ENCODE assay signal across 18 mouse cellular contexts in genomic region chr4:139140267-139140666, GRCm38 (mm10). TPM values are rescaled to one million over a fixed set of nuclear protein-coding genes. Genes with fewer than 3 reads are reported as not detected.
DNase-seq lines count a peak whose midpoint lies in the region; ATAC-seq and TF ChIP-seq lines count a peak whose summit lies in the region.
"Had no signal": no experiment of that assay in that cellular context is flagged by ENCODE, and none has a peak within 500 bp of the region (broad histone marks: within the 10 kb centered on the region; RNA-seq: fewer than 3 reads in every experiment).

No protein-coding gene starts in this region.

- 83% methylated on average over 2 of the region's 2 CpGs for WGBS in kidney, postnatal 0 days
- WGBS in midbrain, postnatal 0 days, result 78% methylated on average over 2 of the region's 2 CpGs
- 83% methylated on average over 2 of the region's 2 CpGs for WGBS in midbrain, embryonic 10.5 days
- WGBS in bone marrow, adult 2 months, result 64% methylated on average over 2 of the region's 2 CpGs
- 68% methylated on average over 2 of the region's 2 CpGs for WGBS in small intestine, adult 2 months

- intact Hi-C loops in gastrocnemius, postnatal 14 days (cut with DNase I; ENCODE audit: low total_unique reads), result no loop called here

- H3K27me3 ChIP-seq in kidney, postnatal 0 days (ENCODE audit: insufficient read depth, low read length), result no peaks in the 10 kb centered on the region
- H3K27me3 ChIP-seq in midbrain, postnatal 0 days (ENCODE audit: insufficient read depth, low read length), result no peaks in the 10 kb centered on the region
- no peaks in the 10 kb centered on the region for H3K27me3 ChIP-seq in midbrain, embryonic 10.5 days (ENCODE audit: low read depth, poor library complexity, severe bottlenecking)
- no peaks in the 10 kb centered on the region for H3K27me3 ChIP-seq in small intestine, adult 2 months (ENCODE audit: control insufficient read depth, insufficient read depth, low read length)
- H3K27me3 ChIP-seq: limb, embryonic 12.5 days; neural tube, embryonic 12.5 days had no signal

- no peaks in the 10 kb centered on the region; the same call in 1 of the 2 replicates for H3K4me1 ChIP-seq in kidney, postnatal 0 days (replicated peaks; ENCODE audit: insufficient read depth, low read length)
- H3K4me1 ChIP-seq in midbrain, postnatal 0 days (ENCODE audit: insufficient read depth, low read length), result no peaks in the 10 kb centered on the region
- peaks cover 7% of the 10 kb centered on the region for H3K4me1 ChIP-seq in midbrain, embryonic 10.5 days
- H3K4me1 ChIP-seq in bone marrow, adult 2 months (ENCODE audit: control insufficient read depth, insufficient read depth, low read length), result no peaks in the 10 kb centered on the region
- H3K4me1 ChIP-seq in small intestine, adult 2 months (ENCODE audit: control insufficient read depth, insufficient read depth, insufficient read length, low read length), result peaks cover 4% of the 10 kb centered on the region; the same call in 1 of the 2 replicates
- H3K4me1 ChIP-seq: neural tube, embryonic 12.5 days had no signal

- H3K9ac ChIP-seq in kidney, postnatal 0 days (ENCODE audit: low read depth, low read length), result no peak overlapping the region
- H3K9ac ChIP-seq in midbrain, postnatal 0 days (replicated peaks; ENCODE audit: low read length, poor library complexity, severe bottlenecking), result no peak overlapping the region
- H3K9ac ChIP-seq: limb, embryonic 12.5 days; neural tube, embryonic 12.5 days had no signal

- no peak overlapping the region for H3K4me3 ChIP-seq in kidney, postnatal 0 days (replicated peaks; ENCODE audit: low read depth, low read length)
- H3K4me3 ChIP-seq in midbrain, postnatal 0 days (ENCODE audit: low read depth, low read length), result no peak overlapping the region
- no peak overlapping the region for H3K4me3 ChIP-seq in midbrain, embryonic 10.5 days
- no peak overlapping the region for H3K4me3 ChIP-seq in bone marrow, adult 2 months (replicated peaks; ENCODE audit: control insufficient read depth, low read depth, low read length)
- no peak overlapping the region for H3K4me3 ChIP-seq in small intestine, adult 2 months (ENCODE audit: low read depth, low read length)
- H3K4me3 ChIP-seq: limb, embryonic 12.5 days; neural tube, embryonic 12.5 days had no signal

- no peak for TF ChIP-seq POLR2A in bone marrow, adult 2 months (IDR thresholded peaks at IDR 0.05; ENCODE audit: borderline replicate concordance, control insufficient read depth, low read depth, low read length)
- TF ChIP-seq POLR2A in small intestine, adult 2 months (IDR thresholded peaks at IDR 0.05; ENCODE audit: low read depth, low read length), result no peak

- no peaks in the 10 kb centered on the region for H3K36me3 ChIP-seq in kidney, postnatal 0 days (ENCODE audit: insufficient read depth, low read length)
- no peaks in the 10 kb centered on the region for H3K36me3 ChIP-seq in midbrain, postnatal 0 days (ENCODE audit: insufficient read depth, low read length)
- H3K36me3 ChIP-seq in midbrain, embryonic 10.5 days, result no peaks in the 10 kb centered on the region
- no peaks in the 10 kb centered on the region for H3K36me3 ChIP-seq in small intestine, adult 2 months (ENCODE audit: control insufficient read depth, insufficient read depth, low read length)
- H3K36me3 ChIP-seq: G1E; limb, embryonic 12.5 days; neural tube, embryonic 12.5 days had no signal

- no peak overlapping the region for H3K27ac ChIP-seq in kidney, postnatal 0 days
- no peak overlapping the region for H3K27ac ChIP-seq in midbrain, postnatal 0 days (ENCODE audit: low read depth, low read length)
- H3K27ac ChIP-seq in midbrain, embryonic 10.5 days (replicated peaks), result no peak overlapping the region
- H3K27ac ChIP-seq in bone marrow, adult 2 months (ENCODE audit: control insufficient read depth, insufficient read depth, low read depth, low read length, poor library complexity), result no peak overlapping the region
- no peak overlapping the region for H3K27ac ChIP-seq in small intestine, adult 2 months (ENCODE audit: insufficient read depth, low read depth, low read length)
- H3K27ac ChIP-seq: limb, embryonic 12.5 days; neural tube, embryonic 12.5 days had no signal

- H3K4me2 ChIP-seq in kidney, postnatal 0 days (ENCODE audit: low read length), result no peak overlapping the region
- H3K4me2 ChIP-seq in midbrain, postnatal 0 days (ENCODE audit: low read depth, low read length, poor library complexity, severe bottlenecking), result no peak overlapping the region
- H3K4me2 ChIP-seq: limb, embryonic 12.5 days; neural tube, embryonic 12.5 days had no signal

- no peaks in the 10 kb centered on the region for H3K9me3 ChIP-seq in kidney, postnatal 0 days (replicated peaks; ENCODE audit: low read length)
- no peaks in the 10 kb centered on the region for H3K9me3 ChIP-seq in midbrain, postnatal 0 days (ENCODE audit: low read length)
- 0 out of 2 replicates have a peak, but pooled peaks cover 3% of the 10 kb centered on the region for H3K9me3 ChIP-seq in midbrain, embryonic 10.5 days (replicated peaks)

- no peak for DNase-seq in kidney, postnatal 0 days (ENCODE audit: low spot score)
- no peak for DNase-seq in kidney, adult 11 months
- no peak for DNase-seq in midbrain, postnatal 0 days (ENCODE audit: low spot score)
- no peak for DNase-seq in midbrain, embryonic 10.5 days (ENCODE audit: low spot score)
- DNase-seq in gastrocnemius, postnatal 14 days, result no peak
- DNase-seq in frontal cortex, postnatal 10 days (ENCODE audit: low spot score in 2 of 2), result no peak
- DNase-seq: cerebellum, adult 11 months; gastrocnemius, postnatal 25 days; heart, postnatal 10 days; lung, postnatal 14 days; midbrain, embryonic 14.5 days had no signal

- TF ChIP-seq CTCF in kidney, postnatal 0 days (IDR thresholded peaks at IDR 0.05; ENCODE audit: low read depth), result peak; percentile 49
- peak; percentile 29; the same call in 1 of the 2 replicates for TF ChIP-seq CTCF in midbrain, postnatal 0 days (IDR thresholded peaks at IDR 0.05)
- peak; percentile 66 for TF ChIP-seq CTCF in bone marrow, adult 2 months (IDR thresholded peaks at IDR 0.05; ENCODE audit: control insufficient read depth, insufficient read depth, low read length)
- TF ChIP-seq CTCF in small intestine, adult 2 months (IDR thresholded peaks at IDR 0.05; ENCODE audit: extremely low read depth, insufficient read length, insufficient replicate concordance, low read depth, low read length), result peak; percentile 47; the same call in 1 of the 2 replicates

- no peak for ATAC-seq in kidney, postnatal 0 days (replicated peaks; ENCODE audit: low FRiP score, low read depth)
- ATAC-seq in midbrain, postnatal 0 days (ENCODE audit: low FRiP score), result no peak
- ATAC-seq: forebrain, embryonic 14.5 days; hindbrain, embryonic 16.5 days had no signal

RNA-seq across cellular contexts. Expression of gene Minos1, which starts 9.4 kb away (rescaled TPM):
- 796 and 875 TPM in 2 replicates for polyA plus RNA-seq in kidney, postnatal 0 days (2015; fragmentation: Nextera tagmentation; extraction: Ambion mirVana)
- 21.9 and 31.0 TPM in 2 replicates for total RNA-seq in midbrain, postnatal 0 days (2014; rRNA removed)
- polyA plus RNA-seq in midbrain, postnatal 0 days (2015; fragmentation: Nextera tagmentation; extraction: Ambion mirVana), result 377 and 397 TPM in 2 replicates
- 359 and 362 TPM in 2 replicates for polyA plus RNA-seq in midbrain, embryonic 10.5 days (2016; fragmentation: Nextera tagmentation; extraction: Ambion mirVana)
- 135 and 195 TPM in 2 replicates for polyA plus RNA-seq in bone marrow, adult 2 months (2011; ENCODE audit: insufficient read depth, insufficient read length, low replicate concordance, missing spikeins)
- polyA plus RNA-seq in small intestine, adult 2 months (2012; rRNA removed), result 15.4 and 29.4 TPM in 2 replicates
- total RNA-seq in gastrocnemius, postnatal 14 days (2021), result 100 to 1,000 TPM; 434 to 465 TPM

RNA-seq across cellular contexts. Expression of gene Nbl1, which starts 47.5 kb away (rescaled TPM):
- 34.0 and 39.4 TPM in 2 replicates for polyA plus RNA-seq in kidney, postnatal 0 days (2015; fragmentation: Nextera tagmentation; extraction: Ambion mirVana)
- 60.7 and 62.2 TPM in 2 replicates for total RNA-seq in midbrain, postnatal 0 days (2014; rRNA removed)
- polyA plus RNA-seq in midbrain, postnatal 0 days (2015; fragmentation: Nextera tagmentation; extraction: Ambion mirVana), result 53.4 and 55.7 TPM in 2 replicates
- 8.7 and 14.8 TPM in 2 replicates for polyA plus RNA-seq in midbrain, embryonic 10.5 days (2016; fragmentation: Nextera tagmentation; extraction: Ambion mirVana)
- 1.8 and 2.0 TPM in 2 replicates for polyA plus RNA-seq in bone marrow, adult 2 months (2011; ENCODE audit: insufficient read depth, insufficient read length, low replicate concordance, missing spikeins)
- polyA plus RNA-seq in small intestine, adult 2 months (2012; rRNA removed), result 72.9 and 160 TPM in 2 replicates
- 10 to 100 TPM; 32.2 to 39.6 TPM for total RNA-seq in gastrocnemius, postnatal 14 days (2021)

RNA-seq across cellular contexts. Expression of gene Capzb, which starts 52.4 kb away (rescaled TPM):
- polyA plus RNA-seq in kidney, postnatal 0 days (2015; fragmentation: Nextera tagmentation; extraction: Ambion mirVana), result 304 and 348 TPM in 2 replicates
- total RNA-seq in midbrain, postnatal 0 days (2014; rRNA removed), result 84.0 and 108 TPM in 2 replicates
- polyA plus RNA-seq in midbrain, postnatal 0 days (2015; fragmentation: Nextera tagmentation; extraction: Ambion mirVana), result 308 and 309 TPM in 2 replicates
- polyA plus RNA-seq in midbrain, embryonic 10.5 days (2016; fragmentation: Nextera tagmentation; extraction: Ambion mirVana), result 330 and 349 TPM in 2 replicates
- polyA plus RNA-seq in bone marrow, adult 2 months (2011; ENCODE audit: insufficient read depth, insufficient read length, low replicate concordance, missing spikeins), result 104 and 160 TPM in 2 replicates
- polyA plus RNA-seq in small intestine, adult 2 months (2012; rRNA removed), result 159 and 390 TPM in 2 replicates
- 100 to 1,000 TPM; 590 to 617 TPM for total RNA-seq in gastrocnemius, postnatal 14 days (2021)
